Mouse (Mus musculus): ENCODE measurements around the gene Hps4. TPM values are rescaled to one million over a fixed set of nuclear protein-coding genes. Genes with fewer than 3 reads are reported as not detected.

The Hps4 gene
- 1.3 and 1.4 TPM in 2 replicates for polyA plus RNA-seq (2012)

- Histone ChIP-seq H3K4me1 (ENCODE audit: control insufficient read depth) (peaks cover 52% of the 10 kb centered on the region), H3K9me3 (ENCODE audit: control insufficient read depth, low read length) (no peaks in the 10 kb centered on the region), H3K36me3 (ENCODE audit: control insufficient read depth) (peaks cover 48% of the 10 kb centered on the region), H3K27me3 (ENCODE audit: control insufficient read depth) (no peaks in the 10 kb centered on the region), H3K4me3 (replicated peaks) (peak within 1 kb of the TSS; percentile 73)
- TF ChIP-seq TAL1 (IDR thresholded peaks at IDR 0.05; ENCODE audit: low read length) (no peak), GATA1 (IDR thresholded peaks at IDR 0.05; ENCODE audit: low read length) (no peak)
These were observed at the start of gene Hps4, which contains the start of gene Srrd for GRCm38 (mm10) chr5:112342463-112343204. TSS of gene Hps4 (plus strand) at chr5:112343083. TSS of gene Srrd (minus strand) at chr5:112343040.

- Histone ChIP-seq H3K27me3 (ENCODE audit: control insufficient read depth) (no peaks in the 10 kb centered on the region), H3K9me3 (ENCODE audit: control insufficient read depth, low read length) (no peaks in the 10 kb centered on the region), H3K4me1 (ENCODE audit: control insufficient read depth) (peaks cover 62% of the 10 kb centered on the region), H3K36me3 (ENCODE audit: control insufficient read depth) (peaks cover 14% of the 10 kb centered on the region), H3K4me3 (replicated peaks) (no peak overlapping the region)
- TF ChIP-seq TAL1 (IDR thresholded peaks at IDR 0.05; ENCODE audit: low read length) (no peak), GATA1 (IDR thresholded peaks at IDR 0.05; ENCODE audit: low read length) (no peak)
These were observed 49.1 kb upstream of the Hps4 start for GRCm38 (mm10) chr5:112293800-112294199.

GRCm38 (mm10) chr5:112294696-112295095 is 48.2 kb upstream of the Hps4 start:
- H3K4me1 ChIP-seq (ENCODE audit: control insufficient read depth), result peaks cover 70% of the 10 kb centered on the region
- H3K36me3 ChIP-seq (ENCODE audit: control insufficient read depth), result peaks cover 14% of the 10 kb centered on the region
- no peaks in the 10 kb centered on the region for H3K27me3 ChIP-seq (ENCODE audit: control insufficient read depth)
- no peak overlapping the region for H3K4me3 ChIP-seq (replicated peaks)
- no peak for TF ChIP-seq GATA1 (IDR thresholded peaks at IDR 0.05; ENCODE audit: low read length)
- no peak for TF ChIP-seq TAL1 (IDR thresholded peaks at IDR 0.05; ENCODE audit: low read length)
- H3K9me3 ChIP-seq (ENCODE audit: control insufficient read depth, low read length), result no peaks in the 10 kb centered on the region

- Histone ChIP-seq H3K4me3 (replicated peaks) (no peak overlapping the region), H3K4me1 (ENCODE audit: control insufficient read depth) (peaks cover 75% of the 10 kb centered on the region), H3K36me3 (ENCODE audit: control insufficient read depth) (peaks cover 16% of the 10 kb centered on the region), H3K9me3 (ENCODE audit: control insufficient read depth, low read length) (no peaks in the 10 kb centered on the region), H3K27me3 (ENCODE audit: control insufficient read depth) (no peaks in the 10 kb centered on the region)
- no peak for TF ChIP-seq TAL1 (IDR thresholded peaks at IDR 0.05; ENCODE audit: low read length)
These were observed 47.7 kb upstream of the Hps4 start for GRCm38 (mm10) chr5:112295162-112295561.

- no peaks in the 10 kb centered on the region for H3K27me3 ChIP-seq (ENCODE audit: control insufficient read depth)
- peaks cover 76% of the 10 kb centered on the region for H3K4me1 ChIP-seq (ENCODE audit: control insufficient read depth)
- H3K4me3 ChIP-seq (replicated peaks), result no peak overlapping the region
- peaks cover 14% of the 10 kb centered on the region for H3K36me3 ChIP-seq (ENCODE audit: control insufficient read depth)
- H3K9me3 ChIP-seq (ENCODE audit: control insufficient read depth, low read length), result no peaks in the 10 kb centered on the region
- TF ChIP-seq TAL1 (IDR thresholded peaks at IDR 0.05; ENCODE audit: low read length) (no peak), GATA1 (IDR thresholded peaks at IDR 0.05; ENCODE audit: low read length) (no peak)
These were observed 47.3 kb upstream of the Hps4 start for GRCm38 (mm10) chr5:112295564-112295963.

- no peaks in the 10 kb centered on the region for H3K27me3 ChIP-seq (ENCODE audit: control insufficient read depth)
- H3K9me3 ChIP-seq (ENCODE audit: control insufficient read depth, low read length), result no peaks in the 10 kb centered on the region
- H3K4me3 ChIP-seq (replicated peaks), result no peak overlapping the region
- no peak for TF ChIP-seq TAL1 (IDR thresholded peaks at IDR 0.05; ENCODE audit: low read length)
- no peak for TF ChIP-seq GATA1 (IDR thresholded peaks at IDR 0.05; ENCODE audit: low read length)
- peaks cover 85% of the 10 kb centered on the region for H3K4me1 ChIP-seq (ENCODE audit: control insufficient read depth)
- H3K36me3 ChIP-seq (ENCODE audit: control insufficient read depth), result peaks cover 14% of the 10 kb centered on the region
These were observed 46.3 kb upstream of the Hps4 start for GRCm38 (mm10) chr5:112296404-112297181.

GRCm38 (mm10) chr5:112297257-112297656 is 45.6 kb upstream of the Hps4 start:
- peaks cover 17% of the 10 kb centered on the region for H3K36me3 ChIP-seq (ENCODE audit: control insufficient read depth)

GRCm38 (mm10) chr5:112298226-112298988 is 44.5 kb upstream of the Hps4 start:
- Histone ChIP-seq H3K9me3 (ENCODE audit: control insufficient read depth, low read length) (no peaks in the 10 kb centered on the region), H3K4me3 (replicated peaks) (no peak overlapping the region), H3K36me3 (ENCODE audit: control insufficient read depth) (peaks cover 22% of the 10 kb centered on the region)

More at GRCm38 (mm10) chr5:112297257-112297656, 45.6 kb upstream of the Hps4 start:
- no peaks in the 10 kb centered on the region for H3K27me3 ChIP-seq (ENCODE audit: control insufficient read depth)
- H3K9me3 ChIP-seq (ENCODE audit: control insufficient read depth, low read length), result no peaks in the 10 kb centered on the region
- H3K4me1 ChIP-seq (ENCODE audit: control insufficient read depth), result peaks cover 83% of the 10 kb centered on the region
- H3K4me3 ChIP-seq (replicated peaks), result no peak overlapping the region
- TF ChIP-seq TAL1 (IDR thresholded peaks at IDR 0.05; ENCODE audit: low read length) (no peak), GATA1 (IDR thresholded peaks at IDR 0.05; ENCODE audit: low read length) (no peak)

More at GRCm38 (mm10) chr5:112298226-112298988, 44.5 kb upstream of the Hps4 start:
- H3K4me1 ChIP-seq (ENCODE audit: control insufficient read depth), result peaks cover 75% of the 10 kb centered on the region
- H3K27me3 ChIP-seq (ENCODE audit: control insufficient read depth), result no peaks in the 10 kb centered on the region
- TF ChIP-seq GATA1 (IDR thresholded peaks at IDR 0.05; ENCODE audit: low read length) (no peak), TAL1 (IDR thresholded peaks at IDR 0.05; ENCODE audit: low read length) (no peak)
